Mouse (Mus musculus): Measurements from ENCODE around the gene Ctsq. TPM values are rescaled to one million over a fixed set of nuclear protein-coding genes. Genes with fewer than 3 reads are reported as not detected.

The Ctsq gene
- polyA plus RNA-seq (2012; ENCODE audit: low replicate concordance) = not detected in 2 replicates

DNA sequence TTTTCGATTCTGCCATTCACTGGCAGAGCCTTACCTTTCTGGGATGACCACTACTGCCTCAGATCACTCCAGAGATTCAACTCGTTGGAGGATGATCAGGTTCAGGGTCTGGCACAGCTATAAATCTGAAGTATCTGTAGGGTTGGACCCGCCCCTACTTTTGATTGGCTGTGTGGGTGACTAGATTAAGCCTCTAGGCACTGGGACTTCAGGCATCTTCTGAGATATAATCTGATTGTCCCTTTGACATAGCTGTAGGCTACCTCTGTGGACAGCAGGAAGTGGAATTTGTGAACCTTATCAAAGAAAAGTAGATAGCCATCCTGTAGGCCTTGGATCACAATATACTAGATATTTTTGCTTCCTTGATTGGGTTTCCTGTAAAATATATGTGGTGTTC is at the start of gene Ctsq:
Ctsq (minus strand) TSS at position 101 of the 400 bp plus-strand sequence.

DNA sequence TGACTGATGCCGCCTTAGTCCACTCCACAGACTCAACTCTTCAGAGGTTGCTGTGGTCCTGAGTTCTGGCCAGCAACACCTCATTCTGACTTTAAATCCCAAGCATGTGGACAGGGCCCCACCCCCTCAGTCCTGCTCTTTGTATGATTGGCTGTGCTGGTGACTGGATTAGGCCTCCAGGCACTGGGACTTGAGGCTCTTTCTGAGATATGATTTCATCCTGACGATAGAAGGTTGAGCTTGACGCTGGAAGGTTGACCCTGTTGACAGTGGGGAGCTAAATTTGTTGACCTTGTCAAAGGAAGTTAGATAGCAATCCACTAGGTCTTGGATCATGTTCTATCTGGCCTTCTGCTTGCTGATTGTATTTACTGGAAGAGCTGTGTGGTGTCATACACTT is 34.6 kb downstream of the Ctsq start, which contains the start of gene Ctsj:
Ctsj (minus strand) TSS at position 101 of the 400 bp plus-strand sequence.

Other genes with a start within 250 kb of the Ctsq start
- not detected in 2 replicates for gene Ctsll3, start 237.8 kb downstream of the Ctsq start, polyA plus RNA-seq (2012; ENCODE audit: low replicate concordance)
- 0.20 TPM in 1 of 2 replicates, not detected in the other for gene 4930486L24Rik, start 176.2 kb downstream of the Ctsq start, polyA plus RNA-seq (2012; ENCODE audit: low replicate concordance)
- not detected in 2 replicates for gene Gm49392, start 143.7 kb downstream of the Ctsq start, polyA plus RNA-seq (2012; ENCODE audit: low replicate concordance)
- gene Ctla2b, start 143.2 kb downstream of the Ctsq start, polyA plus RNA-seq (2012; ENCODE audit: low replicate concordance) = not detected in 2 replicates
- gene Tpbpb, start 135.8 kb downstream of the Ctsq start, polyA plus RNA-seq (2012; ENCODE audit: low replicate concordance) = not detected in 2 replicates
- gene Gm49393, start 105.0 kb downstream of the Ctsq start, polyA plus RNA-seq (2012; ENCODE audit: low replicate concordance) = not detected in 2 replicates
- gene Gm49391, start 104.1 kb downstream of the Ctsq start, polyA plus RNA-seq (2012; ENCODE audit: low replicate concordance) = not detected in 2 replicates
- gene Ctla2a, start 104.0 kb downstream of the Ctsq start, polyA plus RNA-seq (2012; ENCODE audit: low replicate concordance) = 0.46 and 1.5 TPM in 2 replicates
- not detected in 2 replicates for gene Tpbpa, start 98.6 kb downstream of the Ctsq start, polyA plus RNA-seq (2012; ENCODE audit: low replicate concordance)
- not detected in 2 replicates for gene Ctsj, start 34.7 kb downstream of the Ctsq start, polyA plus RNA-seq (2012; ENCODE audit: low replicate concordance)
- gene Ctsr, start 123.6 kb upstream of the Ctsq start, polyA plus RNA-seq (2012; ENCODE audit: low replicate concordance) = not detected in 2 replicates
- not detected in 2 replicates for gene Cts6, start 162.8 kb upstream of the Ctsq start, polyA plus RNA-seq (2012; ENCODE audit: low replicate concordance)
- not detected in 2 replicates for gene Cts8, start 214.7 kb upstream of the Ctsq start, polyA plus RNA-seq (2012; ENCODE audit: low replicate concordance)
- gene Gm49398, start 248.2 kb upstream of the Ctsq start, polyA plus RNA-seq (2012; ENCODE audit: low replicate concordance) = not detected in 2 replicates